Mouse (Mus musculus) kidney, adult 2 months (tissue): ENCODE data around the gene Blnk.

Source experiments
- CTCF ChIP-seq: fragments of 200-500 bp; conservative IDR thresholded peaks from 2 replicates; pipeline ENCODE4 v1.5.1; 2011; ENCODE audit warnings: low read depth, mild to moderate bottlenecking, control low read depth, low read length, moderate library complexity, mixed read lengths; ENCODE audit not compliant: insufficient read depth, insufficient read length
- POLR2A ChIP-seq: fragments of 200-500 bp; IDR thresholded peaks from one replicate; pipeline ENCODE4 v1.6.1; 2011; ENCODE audit warnings: low read depth, low read length, control low read depth

DNA sequence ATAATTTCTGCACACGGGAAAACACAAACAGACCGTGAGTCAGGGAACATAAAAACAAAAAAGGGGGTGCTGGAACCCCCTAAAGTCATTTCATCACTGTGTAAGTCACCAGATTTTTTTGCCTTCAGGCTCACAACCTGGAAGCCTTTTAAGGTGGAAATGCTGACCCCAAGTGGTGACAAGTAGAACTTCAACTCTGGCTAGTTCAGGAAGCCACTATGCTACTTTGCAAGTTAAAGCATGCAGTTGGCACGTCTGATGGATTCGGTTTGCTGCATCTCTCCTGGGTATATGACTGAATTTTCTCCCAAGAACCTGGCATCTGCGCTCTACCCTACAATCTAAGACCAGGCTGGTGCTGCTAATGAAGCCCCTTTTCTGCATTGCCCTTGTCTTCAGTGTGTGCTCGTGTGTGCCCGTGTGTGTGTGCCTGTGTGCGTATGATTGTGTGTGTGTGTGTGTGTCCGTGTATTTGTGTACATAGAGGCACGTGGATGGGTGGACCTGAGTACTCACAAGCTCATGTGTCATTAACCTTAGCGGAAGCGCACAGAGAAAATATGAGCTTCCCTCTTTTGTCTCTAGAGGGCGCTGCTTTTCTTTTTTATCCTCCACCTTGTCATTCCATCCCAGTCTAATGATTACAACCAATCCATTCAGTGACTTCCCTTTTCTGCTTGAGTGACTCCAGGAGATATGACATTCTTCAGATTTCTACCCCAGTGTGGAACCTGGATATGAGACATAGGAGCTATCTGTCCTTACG is 21.8 kb upstream of the Blnk start:
- TF ChIP-seq CTCF = peak; percentile 51
- TF ChIP-seq POLR2A = no peak
